Comparison of ENCODE assay signal across 8 mouse cellular contexts in genomic region chr2:181156248-181157121, GRCm38 (mm10). TPM values are rescaled to one million over a fixed set of nuclear protein-coding genes. Genes with fewer than 3 reads are reported as not detected.
DNase-seq lines count a peak whose midpoint lies in the region; ATAC-seq and TF ChIP-seq lines count a peak whose summit lies in the region.

Gene Eef1a2, minus strand, starts transcription at chr2:181157014.

- no peak within 1 kb of the TSS for H3K9ac ChIP-seq in kidney, postnatal 0 days (ENCODE audit: low read depth, low read length)
- H3K9ac ChIP-seq in hindbrain, embryonic 13.5 days, result peak within 1 kb of the TSS; percentile 81
- H3K9ac ChIP-seq in limb, embryonic 15.5 days, result no peak within 1 kb of the TSS

- peak within 1 kb of the TSS; percentile 44 for H3K4me2 ChIP-seq in kidney, postnatal 0 days (ENCODE audit: low read length)
- H3K4me2 ChIP-seq in hindbrain, embryonic 13.5 days, result peak within 1 kb of the TSS; percentile 75
- peak within 1 kb of the TSS; percentile 35 for H3K4me2 ChIP-seq in limb, embryonic 15.5 days

- H3K9me3 ChIP-seq in kidney, postnatal 0 days (replicated peaks; ENCODE audit: low read length), result no peaks in the 10 kb centered on the region
- H3K9me3 ChIP-seq in hindbrain, embryonic 13.5 days, result no peaks in the 10 kb centered on the region
- H3K9me3 ChIP-seq in limb, embryonic 15.5 days, result no peaks in the 10 kb centered on the region

- DNase-seq in kidney, postnatal 0 days (ENCODE audit: low spot score), result no peak
- no peak for DNase-seq in kidney, adult 8-10 months
- peak; percentile 88 for DNase-seq in cerebellum, postnatal 14 days
- peak; percentile 47 to 63 for DNase-seq in gastrocnemius, adult 8-10 months (ENCODE audit: low spot score in 2 of 2)
- peak; percentile 80 for DNase-seq in telencephalon, adult 2 months (ENCODE audit: low read depth, low spot score)
- DNase-seq in lung, postnatal 14 days, result no peak

- no peaks in the 10 kb centered on the region for H3K36me3 ChIP-seq in kidney, postnatal 0 days (ENCODE audit: insufficient read depth, low read length)
- H3K36me3 ChIP-seq in hindbrain, embryonic 13.5 days, result peaks cover 13% of the 10 kb centered on the region
- no peaks in the 10 kb centered on the region for H3K36me3 ChIP-seq in limb, embryonic 15.5 days

- no peak within 1 kb of the TSS for H3K27ac ChIP-seq in kidney, postnatal 0 days
- peak within 1 kb of the TSS; percentile 91 for H3K27ac ChIP-seq in hindbrain, embryonic 13.5 days
- H3K27ac ChIP-seq in limb, embryonic 15.5 days, result no peak within 1 kb of the TSS

- H3K27me3 ChIP-seq in kidney, postnatal 0 days (ENCODE audit: insufficient read depth, low read length), result peaks cover 9% of the 10 kb centered on the region
- H3K27me3 ChIP-seq in hindbrain, embryonic 13.5 days, result peaks cover 40% of the 10 kb centered on the region
- peaks cover 67% of the 10 kb centered on the region for H3K27me3 ChIP-seq in limb, embryonic 15.5 days

- 0 out of 2 replicates have a peak within 1 kb of the TSS, but pooled peaks have one; percentile 13 for H3K4me3 ChIP-seq in kidney, postnatal 0 days (replicated peaks; ENCODE audit: low read depth, low read length)
- H3K4me3 ChIP-seq in hindbrain, embryonic 13.5 days, result peak within 1 kb of the TSS; percentile 52
- H3K4me3 ChIP-seq in limb, embryonic 15.5 days, result peak within 1 kb of the TSS; percentile 25

- no peak for TF ChIP-seq CTCF in kidney, postnatal 0 days (IDR thresholded peaks at IDR 0.05; ENCODE audit: low read depth)

- ATAC-seq in kidney, postnatal 0 days (replicated peaks; ENCODE audit: low FRiP score, low read depth), result no peak
- peak; percentile 83 for ATAC-seq in hindbrain, embryonic 13.5 days (ENCODE audit: low FRiP score)
- ATAC-seq in limb, embryonic 15.5 days (ENCODE audit: insufficient number of reproducible peaks, low FRiP score, low TSS enrichment, low read depth), result no peak

- 2% methylated on average over 55 of the region's 55 CpGs for WGBS in kidney, postnatal 0 days
- WGBS in hindbrain, embryonic 13.5 days, result 4% methylated on average over 55 of the region's 55 CpGs
- WGBS in limb, embryonic 15.5 days, result 3% methylated on average over 55 of the region's 55 CpGs

- no peaks in the 10 kb centered on the region for H3K4me1 ChIP-seq in kidney, postnatal 0 days (replicated peaks; ENCODE audit: insufficient read depth, low read length)
- H3K4me1 ChIP-seq in hindbrain, embryonic 13.5 days (replicated peaks), result peaks cover 56% of the 10 kb centered on the region
- H3K4me1 ChIP-seq in limb, embryonic 15.5 days, result peaks cover 9% of the 10 kb centered on the region; the same call in 1 of the 2 replicates

RNA-seq across cellular contexts. Expression of gene Eef1a2, which starts in this region (rescaled TPM):
- 0.05 TPM in 1 of 2 replicates, not detected in the other for polyA plus RNA-seq in kidney, postnatal 0 days (2015; fragmentation: Nextera tagmentation; extraction: Ambion mirVana)
- total RNA-seq in gastrocnemius, adult 8-10 months (2022), result 1,000 to 10,000 TPM; 1,913 to 2,067 (median 2,007) TPM
- polyA plus RNA-seq in hindbrain, embryonic 13.5 days (2015; fragmentation: Nextera tagmentation; extraction: Ambion mirVana), result 6.4 and 6.7 TPM in 2 replicates
- not detected in 2 replicates for polyA plus RNA-seq in limb, embryonic 15.5 days (2015; fragmentation: Nextera tagmentation; extraction: Ambion mirVana)

Comparison
In these comparisons a context has a peak if more than half of its experiments do, and no peak if none do; other contexts are left out.
1. DNase-seq: peak in cerebellum, postnatal 14 days (2 of 2), gastrocnemius, adult 8-10 months (2 of 2) and telencephalon, adult 2 months (single experiment); none in kidney, postnatal 0 days (single experiment), kidney, adult 8-10 months (0 of 2) and lung, postnatal 14 days (single experiment).
2. Peak in every context shown above with its lines, with median percentiles within 50 percentile points of each other: H3K4me2 ChIP-seq and H3K4me3 ChIP-seq.